Mouse (Mus musculus) MEL (cell line): ENCODE results near the gene Vrk3.
A peak's percentile ranks its signal among the peaks of the same experiment; 100 is the strongest.

Source experiments
- CTCF ChIP-seq, 3 experiments: IDR thresholded peaks in 2 of 3; conservative IDR thresholded peaks in 1 of 3; 2 replicates each; pipeline ENCODE4 v1.5.1; 2011 to 2012; ENCODE audit warnings: low read length in 3 of 3, low read depth in 2 of 3, mild to moderate bottlenecking in 2 of 3, improper control_type of control experiment in 1 of 3, inconsistent platforms in 1 of 3, mixed read lengths in 1 of 3, moderate library complexity in 1 of 3; ENCODE audit not compliant: control insufficient read depth in 1 of 3, insufficient read depth in 1 of 3, poor library complexity in 1 of 3, severe bottlenecking in 1 of 3
- ZC3H11A ChIP-seq: IDR thresholded peaks from 2 replicates; pipeline ENCODE4 v1.6.1; 2012; ENCODE audit warnings: low read depth, mild to moderate bottlenecking, inconsistent platforms, low read length, improper control_type of control experiment

- TF ChIP-seq CTCF (IDR thresholded peaks at IDR 0.05 in 2 of 3, conservative IDR thresholded peaks at IDR 0.05 in 1 of 3; ENCODE audit: control insufficient read depth in 1 of 3, insufficient read depth in 1 of 3, low read depth in 2 of 3, low read length in 3 of 3, poor library complexity in 1 of 3, severe bottlenecking in 1 of 3) (peak in 1 of 3 experiments; percentile 35; a peak in 2 of 6 replicates), ZC3H11A (no peak)
Observed at GRCm38 (mm10) chr7:44821666-44822448, 73.6 kb downstream of the Vrk3 start.
